8 mouse cellular contexts compared by ENCODE assay signal in genomic region chr11:69672211-69672706, GRCm38 (mm10). TPM values are rescaled to one million over a fixed set of nuclear protein-coding genes. Genes with fewer than 3 reads are reported as not detected.
A peak's percentile ranks its signal among the peaks of the same experiment; 100 is the strongest.
DNase-seq lines count a peak whose midpoint lies in the region; ATAC-seq lines count a peak whose summit lies in the region.

Gene Eif4a1, minus strand, starts transcription at chr11:69672423.

- peak within 1 kb of the TSS; percentile 94 for H3K27ac ChIP-seq in hindbrain, embryonic 15.5 days (replicated peaks)

- peak; percentile 100 for DNase-seq in T-cell, adult 2 months (ENCODE audit: low spot score)
- peak; percentile 100 for DNase-seq in cerebellum, postnatal 36 days
- DNase-seq in frontal cortex, postnatal 36 days (ENCODE audit: low spot score in 2 of 2) = peak; percentile 100
- peak; percentile 100 for DNase-seq in left cerebral cortex, adult 11 months (ENCODE audit: low spot score)
- DNase-seq in lung, postnatal 4 days = peak; percentile 100
- DNase-seq in retina, postnatal 7 days (ENCODE audit: low read depth, low spot score) = peak; percentile 99
- peak; percentile 97 for DNase-seq in urinary bladder, adult 2 months (ENCODE audit: low spot score)

- H3K4me1 ChIP-seq in hindbrain, embryonic 15.5 days (replicated peaks) = peaks cover 29% of the 10 kb centered on the region

- WGBS in hindbrain, embryonic 15.5 days = 0% methylated on average over 36 of the region's 36 CpGs

- peak within 1 kb of the TSS; percentile 82 for H3K9ac ChIP-seq in hindbrain, embryonic 15.5 days

- H3K4me2 ChIP-seq in hindbrain, embryonic 15.5 days = peak within 1 kb of the TSS; percentile 74

- peaks cover 70% of the 10 kb centered on the region for H3K36me3 ChIP-seq in hindbrain, embryonic 15.5 days

- no peaks in the 10 kb centered on the region for H3K9me3 ChIP-seq in hindbrain, embryonic 15.5 days

- peak; percentile 98 for ATAC-seq in hindbrain, embryonic 15.5 days (ENCODE audit: low FRiP score, low read depth)

- peak within 1 kb of the TSS; percentile 85 for H3K4me3 ChIP-seq in hindbrain, embryonic 15.5 days

- no peaks in the 10 kb centered on the region for H3K27me3 ChIP-seq in hindbrain, embryonic 15.5 days

RNA-seq across cellular contexts. Expression of gene Eif4a1, which starts in this region (rescaled TPM):
- polyA plus RNA-seq in hindbrain, embryonic 15.5 days (2015; fragmentation: Nextera tagmentation; extraction: Ambion mirVana) = 476 and 491 TPM in 2 replicates
- polyA plus RNA-seq in urinary bladder, adult 2 months (2012; rRNA removed) = 461 and 554 TPM in 2 replicates

Comparison
In these comparisons a context has a peak if more than half of its experiments do, and no peak if none do; other contexts are left out.
1. Peak in every context shown above with its lines: DNase-seq, ATAC-seq, H3K4me3 ChIP-seq and H3K27ac ChIP-seq.